Mouse (Mus musculus) right cerebral cortex, postnatal 4 days (tissue): Measurements from ENCODE around the gene Armc8.

Experiments
- DNase-seq: peaks from one replicate; pipeline ENCODE4 v3.0.0-alpha.2; 2022

Gene Armc8

GRCm38 (mm10) chr9:99499336-99499735 lies 69.4 kb downstream of the Armc8 start:
- no peak for DNase-seq

- no peak for DNase-seq
Observed at GRCm38 (mm10) chr9:99492634-99493200, 76.0 kb downstream of the Armc8 start.

GRCm38 (mm10) chr9:99491050-99491449 lies 77.6 kb downstream of the Armc8 start:
- DNase-seq = no peak

- DNase-seq = no peak
Observed at GRCm38 (mm10) chr9:99487841-99488240, 80.9 kb downstream of the Armc8 start.

GRCm38 (mm10) chr9:99487126-99487695 lies 81.5 kb downstream of the Armc8 start:
- DNase-seq = no peak

- DNase-seq = no peak
Observed at GRCm38 (mm10) chr9:99485144-99485543, 83.6 kb downstream of the Armc8 start.

- no peak for DNase-seq
Observed at GRCm38 (mm10) chr9:99484632-99485031, 84.1 kb downstream of the Armc8 start.

GRCm38 (mm10) chr9:99483191-99483590 lies 85.5 kb downstream of the Armc8 start:
- DNase-seq = no peak

- peak; percentile 25 for DNase-seq
Observed at GRCm38 (mm10) chr9:99480764-99481163, 87.9 kb downstream of the Armc8 start.

GRCm38 (mm10) chr9:99479181-99479711 lies 89.5 kb downstream of the Armc8 start:
- DNase-seq = no peak

GRCm38 (mm10) chr9:99471334-99471733 lies 97.4 kb downstream of the Armc8 start:
- DNase-seq = no peak

GRCm38 (mm10) chr9:99470347-99471092 lies 98.2 kb downstream of the Armc8 start:
- no peak for DNase-seq

GRCm38 (mm10) chr9:99469681-99470273 lies 98.9 kb downstream of the Armc8 start:
- DNase-seq = no peak

GRCm38 (mm10) chr9:99468572-99468971 lies 100.1 kb downstream of the Armc8 start:
- no peak for DNase-seq

GRCm38 (mm10) chr9:99464876-99465275 lies 103.8 kb downstream of the Armc8 start:
- no peak for DNase-seq

- DNase-seq = no peak
Observed at GRCm38 (mm10) chr9:99459730-99460129, 109.0 kb downstream of the Armc8 start.

GRCm38 (mm10) chr9:99458529-99459208 lies 110.0 kb downstream of the Armc8 start:
- DNase-seq = peak; percentile 65

GRCm38 (mm10) chr9:99454211-99454610 lies 114.5 kb downstream of the Armc8 start:
- no peak for DNase-seq

- DNase-seq = no peak
Observed at GRCm38 (mm10) chr9:99451161-99451560, 117.5 kb downstream of the Armc8 start, which contains the start of gene Nme9. TSS of gene Nme9 (plus strand) at chr9:99451475.

- DNase-seq = no peak
Observed at GRCm38 (mm10) chr9:99449886-99450647, 118.6 kb downstream of the Armc8 start.

- no peak for DNase-seq
Observed at GRCm38 (mm10) chr9:99447323-99447722, 121.4 kb downstream of the Armc8 start.

- no peak for DNase-seq
Observed at GRCm38 (mm10) chr9:99446259-99446658, 122.4 kb downstream of the Armc8 start.
